Mouse (Mus musculus) gastrocnemius, adult 2 months (tissue): Measurements from ENCODE around the gene Trim3. TPM values are rescaled to one million over a fixed set of nuclear protein-coding genes. Genes with fewer than 3 reads are reported as not detected.

ENCODE experiments used
- DNase-seq: peaks from one replicate; pipeline ENCODE4 v3.0.0; 2022
- H3K27ac ChIP-seq: fragments of 200-600 bp; 2 replicates; pipeline ENCODE4 v1.8.1; 2022; ENCODE audit warnings: mild to moderate bottlenecking
- H3K4me3 ChIP-seq: fragments of 200-600 bp; 2 replicates; pipeline ENCODE4 v1.8.1; 2022; ENCODE audit warnings: mild to moderate bottlenecking, moderate library complexity
- CTCF ChIP-seq: fragments of 200-600 bp; IDR thresholded peaks from 2 replicates; pipeline ENCODE4 v1.8.1; 2022; ENCODE audit warnings: antibody characterized with exemption, mild to moderate bottlenecking, moderate library complexity
- intact Hi-C: fragments of 180-260 bp; cut with DNase I; formaldehyde crosslinking; loops from one replicate; pipeline ENCODE4 v1.15.1; 2025
- total RNA-seq, 2 experiments: library from RNA; stranded (reverse); gene quantifications; 2 replicates each; pipeline ENCODE4 v1.2.3; 2021

Gene Trim3
- total RNA-seq, 2 experiments from 2014 or later, result 14.7 to 16.4 TPM

GRCm38 (mm10) chr7:105632551-105632972, 809 bp downstream of the Trim3 start:
- Histone ChIP-seq H3K4me3 (peak overlapping the region; percentile 97), H3K27ac (peak overlapping the region; percentile 93)
- no peak for DNase-seq
- TF ChIP-seq CTCF, result no peak
- intact Hi-C loops, result loop anchor here (2.0 kb wide), 1 partner anchor 78 kb away; the partner anchor contains the start of gene Smpd1

GRCm38 (mm10) chr7:105628633-105629032, 4.7 kb downstream of the Trim3 start:
- TF ChIP-seq CTCF, result no peak
- DNase-seq, result peak; percentile 72
- peak overlapping the region; percentile 22; the same call in 1 of the 2 replicates for H3K4me3 ChIP-seq
- peak overlapping the region; percentile 76 for H3K27ac ChIP-seq
- intact Hi-C loops, result no loop called here

GRCm38 (mm10) chr7:105625397-105625796, 8.0 kb downstream of the Trim3 start:
- TF ChIP-seq CTCF, result no peak
- intact Hi-C loops, result no loop called here
- Histone ChIP-seq H3K27ac (no peak overlapping the region), H3K4me3 (no peak overlapping the region)
- DNase-seq, result no peak

- H3K4me3 ChIP-seq, result no peak overlapping the region
- no peak for DNase-seq
- intact Hi-C loops, result no loop called here
- TF ChIP-seq CTCF, result no peak
- H3K27ac ChIP-seq, result peak overlapping the region; percentile 70
These were observed 11.6 kb downstream of the Trim3 start for GRCm38 (mm10) chr7:105621646-105622292.

GRCm38 (mm10) chr7:105621053-105621452, 12.3 kb downstream of the Trim3 start:
- no peak overlapping the region for H3K4me3 ChIP-seq
- no peak for TF ChIP-seq CTCF
- H3K27ac ChIP-seq, result peak overlapping the region; percentile 70
- DNase-seq, result no peak
- intact Hi-C loops, result no loop called here

- DNase-seq, result no peak
- Histone ChIP-seq H3K4me3 (no peak overlapping the region), H3K27ac (no peak overlapping the region)
- intact Hi-C loops, result no loop called here
- no peak for TF ChIP-seq CTCF
These were observed 13.7 kb downstream of the Trim3 start for GRCm38 (mm10) chr7:105619701-105620100.

GRCm38 (mm10) chr7:105617810-105618209, 15.6 kb downstream of the Trim3 start:
- DNase-seq, result no peak
- intact Hi-C loops, result no loop called here
- no peak for TF ChIP-seq CTCF
- H3K4me3 ChIP-seq, result no peak overlapping the region
- H3K27ac ChIP-seq, result no peak overlapping the region

- no peak for TF ChIP-seq CTCF
- intact Hi-C loops, result no loop called here
- DNase-seq, result no peak
- Histone ChIP-seq H3K4me3 (no peak overlapping the region), H3K27ac (no peak overlapping the region)
These were observed 16.8 kb downstream of the Trim3 start for GRCm38 (mm10) chr7:105616561-105616960.

GRCm38 (mm10) chr7:105615720-105616119, 17.7 kb downstream of the Trim3 start:
- no peak overlapping the region for H3K27ac ChIP-seq
- intact Hi-C loops, result no loop called here

GRCm38 (mm10) chr7:105614400-105614799, 19.0 kb downstream of the Trim3 start:
- H3K27ac ChIP-seq, result no peak overlapping the region
- no peak for TF ChIP-seq CTCF
- H3K4me3 ChIP-seq, result no peak overlapping the region
- intact Hi-C loops, result no loop called here
- DNase-seq, result no peak

More at GRCm38 (mm10) chr7:105615720-105616119, 17.7 kb downstream of the Trim3 start:
- no peak for TF ChIP-seq CTCF
- no peak for DNase-seq
- no peak overlapping the region for H3K4me3 ChIP-seq

- intact Hi-C loops, result no loop called here
- H3K27ac ChIP-seq, result no peak overlapping the region
- no peak for TF ChIP-seq CTCF
- no peak overlapping the region for H3K4me3 ChIP-seq
- no peak for DNase-seq
These were observed 21.6 kb downstream of the Trim3 start for GRCm38 (mm10) chr7:105611767-105612166.

- H3K4me3 ChIP-seq, result no peak overlapping the region
- no peak overlapping the region for H3K27ac ChIP-seq
- DNase-seq, result no peak
- no peak for TF ChIP-seq CTCF
- intact Hi-C loops, result no loop called here
These were observed 24.9 kb downstream of the Trim3 start for GRCm38 (mm10) chr7:105608467-105608866.

- intact Hi-C loops, result loop anchor here (1.0 kb wide), 1 partner anchor 69 kb away; no protein-coding TSS in a partner anchor
- Histone ChIP-seq H3K27ac (peak overlapping the region; percentile 31; the same call in 1 of the 2 replicates), H3K4me3 (no peak overlapping the region)
- peak; percentile 71 for DNase-seq
- peak; percentile 70 for TF ChIP-seq CTCF
These were observed 30.3 kb downstream of the Trim3 start for GRCm38 (mm10) chr7:105602860-105603623.
